Mouse (Mus musculus): ENCODE measurements around the gene Dennd1a. TPM values are rescaled to one million over a fixed set of nuclear protein-coding genes. Genes with fewer than 3 reads are reported as not detected.

Dennd1a gene
- total RNA-seq, 1 experiment from 2014 or later = 27.1 TPM

- no peak for DNase-seq
Observed at GRCm38 (mm10) chr2:38229882-38230281, 57.3 kb downstream of the Dennd1a start.

- no peak for DNase-seq
Observed at GRCm38 (mm10) chr2:38223759-38224158, 63.4 kb downstream of the Dennd1a start.

GRCm38 (mm10) chr2:38221461-38221860 lies 65.7 kb downstream of the Dennd1a start:
- no peak for DNase-seq

- DNase-seq = no peak
Observed at GRCm38 (mm10) chr2:38220687-38221435, 66.3 kb downstream of the Dennd1a start.

- no peak for DNase-seq
Observed at GRCm38 (mm10) chr2:38219666-38220065, 67.5 kb downstream of the Dennd1a start.

- no peak for DNase-seq
Observed at GRCm38 (mm10) chr2:38213041-38213440, 74.1 kb downstream of the Dennd1a start.

GRCm38 (mm10) chr2:38211426-38211825 lies 75.8 kb downstream of the Dennd1a start:
- no peak for DNase-seq

GRCm38 (mm10) chr2:38207752-38208151 lies 79.4 kb downstream of the Dennd1a start:
- DNase-seq = no peak

- DNase-seq = no peak
Observed at GRCm38 (mm10) chr2:38205281-38205680, 81.9 kb downstream of the Dennd1a start.

- no peak for DNase-seq
Observed at GRCm38 (mm10) chr2:38204696-38205095, 82.5 kb downstream of the Dennd1a start.

GRCm38 (mm10) chr2:38198072-38198471 lies 89.1 kb downstream of the Dennd1a start:
- DNase-seq = no peak

GRCm38 (mm10) chr2:38196199-38197060 lies 90.8 kb downstream of the Dennd1a start:
- no peak for DNase-seq

- no peak for DNase-seq
Observed at GRCm38 (mm10) chr2:38192007-38192406, 95.2 kb downstream of the Dennd1a start.

- no peak for DNase-seq
Observed at GRCm38 (mm10) chr2:38191601-38192000, 95.6 kb downstream of the Dennd1a start.

GRCm38 (mm10) chr2:38186438-38186837 lies 100.8 kb downstream of the Dennd1a start:
- peak; percentile 12 for DNase-seq

- DNase-seq = no peak
Observed at GRCm38 (mm10) chr2:38184977-38185376, 102.2 kb downstream of the Dennd1a start.

- no peak for DNase-seq
Observed at GRCm38 (mm10) chr2:38183881-38184280, 103.3 kb downstream of the Dennd1a start.

- DNase-seq = no peak
Observed at GRCm38 (mm10) chr2:38182283-38182682, 104.9 kb downstream of the Dennd1a start.

- no peak for DNase-seq
Observed at GRCm38 (mm10) chr2:38177583-38177978, 109.6 kb downstream of the Dennd1a start.

GRCm38 (mm10) chr2:38176870-38177582 lies 110.2 kb downstream of the Dennd1a start:
- DNase-seq = no peak

GRCm38 (mm10) chr2:38175276-38175675 lies 111.9 kb downstream of the Dennd1a start:
- DNase-seq = no peak

GRCm38 (mm10) chr2:38168606-38169005 lies 118.6 kb downstream of the Dennd1a start:
- DNase-seq = no peak

GRCm38 (mm10) chr2:38165966-38166365 lies 121.2 kb downstream of the Dennd1a start:
- no peak for DNase-seq

Data from adrenal gland, postnatal 25 days (tissue).